19 mouse cellular contexts compared by ENCODE assay signal in the genomic region with DNA sequence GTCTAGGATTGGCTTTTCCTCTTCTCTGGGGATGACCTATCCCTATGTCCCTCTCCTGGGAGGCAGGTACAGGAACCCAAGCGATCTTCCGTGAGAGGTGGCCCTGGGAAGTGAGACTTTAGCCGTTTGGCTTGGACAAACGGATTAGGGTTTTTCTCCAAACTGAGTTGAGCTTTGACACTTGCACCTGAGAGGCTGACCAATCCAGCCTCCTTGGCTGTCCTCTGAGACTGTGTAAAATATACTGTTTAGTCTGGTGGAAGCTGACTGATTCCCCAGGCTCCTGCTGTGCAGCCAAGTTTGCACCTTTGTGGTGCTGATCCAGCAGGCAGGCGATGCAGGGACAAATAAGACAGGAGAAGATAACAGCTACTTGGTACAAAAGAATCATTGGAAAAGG.
A peak's percentile ranks its signal among the peaks of the same experiment; 100 is the strongest.
DNase-seq lines count a peak whose midpoint lies in the region; TF ChIP-seq lines count a peak whose summit lies in the region.
"Had no signal": no experiment of that assay in that cellular context is flagged by ENCODE, and none has a peak within 500 bp of the region (broad histone marks: within the 10 kb centered on the region; RNA-seq: fewer than 3 reads in every experiment).

No protein-coding gene starts in this region.

- H3K4me3 ChIP-seq in kidney, adult 2 months (ENCODE audit: insufficient read depth, low read depth, low read length) = no peak overlapping the region
- H3K4me3 ChIP-seq: forebrain, embryonic 10.5 days; forebrain, embryonic 13.5 days; hindbrain, embryonic 10.5 days; hindbrain, embryonic 13.5 days had no signal

- H3K27ac ChIP-seq in kidney, adult 2 months (ENCODE audit: insufficient read depth, low read depth, low read length) = peak overlapping the region; percentile 75
- H3K27ac ChIP-seq: forebrain, embryonic 10.5 days; forebrain, embryonic 13.5 days; hindbrain, embryonic 10.5 days; hindbrain, embryonic 13.5 days had no signal

- H3K36me3 ChIP-seq in kidney, adult 2 months (ENCODE audit: control insufficient read depth, insufficient read depth, low read length) = no peaks in the 10 kb centered on the region
- H3K36me3 ChIP-seq: forebrain, embryonic 10.5 days; hindbrain, embryonic 10.5 days; hindbrain, embryonic 13.5 days had no signal

- DNase-seq in kidney, adult 2 months = peak; percentile 72
- DNase-seq in kidney, postnatal 4 days = no peak
- DNase-seq in kidney, postnatal 25 days = peak; percentile 16 to 50
- no peak for DNase-seq in kidney, postnatal 14 days
- peak; percentile 17 for DNase-seq in testis, postnatal 10 days (ENCODE audit: low spot score)
- no peak for DNase-seq in testis, postnatal 14 days (ENCODE audit: low spot score)
- no peak for DNase-seq in urinary bladder, postnatal 25 days (ENCODE audit: low spot score)
- DNase-seq: adrenal gland, postnatal 10 days; adrenal gland, postnatal 36 days; cerebellum, adult 18-20 months; cerebellum, adult 9-10 months; cerebellum, postnatal 14 days; gastrocnemius, postnatal 10 days; gastrocnemius, postnatal 36 days; heart, postnatal 36 days had no signal

- TF ChIP-seq POLR2A in kidney, adult 2 months (IDR thresholded peaks at IDR 0.05; ENCODE audit: low read depth, low read length) = no peak

- peaks cover 22% of the 10 kb centered on the region for H3K4me1 ChIP-seq in kidney, adult 2 months (ENCODE audit: control insufficient read depth, insufficient read depth, low read length)
- H3K4me1 ChIP-seq: hindbrain, embryonic 13.5 days had no signal

- H3K27me3 ChIP-seq in kidney, adult 2 months (replicated peaks; ENCODE audit: control insufficient read depth, insufficient read depth, low read length) = no peaks in the 10 kb centered on the region
- H3K27me3 ChIP-seq: forebrain, embryonic 13.5 days; hindbrain, embryonic 13.5 days had no signal

- no peak for TF ChIP-seq CTCF in kidney, adult 2 months (conservative IDR thresholded peaks at IDR 0.05; ENCODE audit: insufficient read depth, insufficient read length, low read depth, low read length)

- WGBS in kidney, adult 2 months = 69% methylated on average over 5 of the region's 5 CpGs

Comparison
In these comparisons a context has a peak if more than half of its experiments do, and no peak if none do; other contexts are left out.
1. DNase-seq: peak in kidney, adult 2 months (single experiment), kidney, postnatal 25 days (2 of 2) and testis, postnatal 10 days (single experiment); none in kidney, postnatal 4 days (0 of 2), kidney, postnatal 14 days (single experiment), testis, postnatal 14 days (single experiment) and urinary bladder, postnatal 25 days (single experiment).